ENCODE assay signal across 11 mouse cellular contexts in genomic region chr4:105033153-105033552, GRCm38 (mm10).
DNase-seq lines count a peak whose midpoint lies in the region; ATAC-seq and TF ChIP-seq lines count a peak whose summit lies in the region.
"Had no signal": no experiment of that assay in that cellular context is flagged by ENCODE, and none has a peak within 500 bp of the region (broad histone marks: within the 10 kb centered on the region; RNA-seq: fewer than 3 reads in every experiment).

No protein-coding gene starts in this region.

- WGBS in hindbrain, postnatal 0 days = 44% methylated on average over 7 of the region's 7 CpGs
- WGBS in hindbrain, embryonic 12.5 days = 50% methylated on average over 7 of the region's 7 CpGs

- H3K4me2 ChIP-seq in hindbrain, postnatal 0 days (ENCODE audit: low read depth, low read length) = no peak overlapping the region
- H3K4me2 ChIP-seq in hindbrain, embryonic 12.5 days (replicated peaks) = no peak overlapping the region

- peaks cover 12% of the 10 kb centered on the region; the same call in 1 of the 2 replicates for H3K36me3 ChIP-seq in hindbrain, postnatal 0 days (ENCODE audit: insufficient read depth, low read length)
- H3K36me3 ChIP-seq in hindbrain, embryonic 12.5 days = no peaks in the 10 kb centered on the region

- DNase-seq in cerebellum, adult 8-10 months = peak; percentile 11
- no peak for DNase-seq in cerebellum, adult 11 months
- peak; percentile 50 for DNase-seq in hindbrain, postnatal 0 days (ENCODE audit: low spot score)
- DNase-seq in lung, postnatal 36 days = peak; percentile 1
- DNase-seq in lung, postnatal 10 days = no peak
- peak; percentile 6 for DNase-seq in mesoderm, embryonic 11.5 days (ENCODE audit: low read depth, low spot score)
- DNase-seq in thymus, postnatal 0 days (ENCODE audit: low spot score) = no peak
- DNase-seq: adrenal gland, postnatal 14 days had no signal

- H3K27ac ChIP-seq in hindbrain, postnatal 0 days = no peak overlapping the region
- no peak overlapping the region for H3K27ac ChIP-seq in hindbrain, embryonic 12.5 days
- H3K27ac ChIP-seq: heart, embryonic 10.5 days had no signal

- no peak overlapping the region for H3K9ac ChIP-seq in hindbrain, postnatal 0 days (replicated peaks; ENCODE audit: low read length)
- no peak overlapping the region for H3K9ac ChIP-seq in hindbrain, embryonic 12.5 days

- no peak overlapping the region for H3K4me3 ChIP-seq in hindbrain, postnatal 0 days (ENCODE audit: low read length)
- no peak overlapping the region for H3K4me3 ChIP-seq in hindbrain, embryonic 12.5 days
- H3K4me3 ChIP-seq: heart, embryonic 10.5 days had no signal

- H3K27me3 ChIP-seq in hindbrain, postnatal 0 days (ENCODE audit: insufficient read depth, low read length) = no peaks in the 10 kb centered on the region
- H3K27me3 ChIP-seq in hindbrain, embryonic 12.5 days = no peaks in the 10 kb centered on the region

- peak; percentile 58 for TF ChIP-seq CTCF in hindbrain, postnatal 0 days (IDR thresholded peaks at IDR 0.05; ENCODE audit: low read depth)

- H3K9me3 ChIP-seq in hindbrain, postnatal 0 days (ENCODE audit: low read length) = no peaks in the 10 kb centered on the region
- no peaks in the 10 kb centered on the region for H3K9me3 ChIP-seq in hindbrain, embryonic 12.5 days (replicated peaks)
- H3K9me3 ChIP-seq: heart, embryonic 10.5 days had no signal

- no peak for ATAC-seq in hindbrain, postnatal 0 days
- no peak for ATAC-seq in hindbrain, embryonic 12.5 days (ENCODE audit: low FRiP score)
- ATAC-seq: forebrain, embryonic 16.5 days had no signal

- H3K4me1 ChIP-seq in hindbrain, postnatal 0 days (ENCODE audit: insufficient read depth, low read length) = no peaks in the 10 kb centered on the region
- no peaks in the 10 kb centered on the region for H3K4me1 ChIP-seq in hindbrain, embryonic 12.5 days

Comparison
In these comparisons a context has a peak if more than half of its experiments do, and no peak if none do; other contexts are left out.
1. DNase-seq: peak in cerebellum, adult 8-10 months (single experiment), hindbrain, postnatal 0 days (single experiment), lung, postnatal 36 days (single experiment) and mesoderm, embryonic 11.5 days (single experiment); none in cerebellum, adult 11 months (single experiment), lung, postnatal 10 days (single experiment) and thymus, postnatal 0 days (single experiment).